Mouse (Mus musculus): ENCODE measurements around the gene Zbtb20. TPM values are rescaled to one million over a fixed set of nuclear protein-coding genes. Genes with fewer than 3 reads are reported as not detected.

Zbtb20 gene
- polyA plus RNA-seq, 1 experiment, result 5.9 TPM

DNA sequence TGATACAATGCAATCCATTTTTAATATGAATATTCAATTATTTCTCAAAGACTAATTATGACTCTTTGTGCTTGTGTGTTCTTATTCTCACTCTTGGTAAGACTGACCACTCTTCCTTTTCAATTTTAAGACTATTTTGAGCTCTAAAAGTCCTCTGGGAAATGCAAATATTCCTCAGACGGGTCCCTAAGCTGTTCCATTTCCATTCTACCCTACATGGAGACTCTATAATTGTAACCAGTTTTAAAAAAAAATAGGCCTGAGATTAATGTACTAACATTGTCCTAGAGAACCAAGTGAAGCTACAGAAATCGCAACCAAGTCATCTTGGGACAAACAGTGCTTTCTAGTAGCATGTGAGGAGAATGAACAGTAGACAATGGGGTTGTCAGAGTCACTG, 777.6 kb downstream of the Zbtb20 start:
- no peaks in the 10 kb centered on the region for H3K4me1 ChIP-seq (ENCODE audit: control insufficient read depth, insufficient read depth, low read length)
- no peaks in the 10 kb centered on the region for H3K36me3 ChIP-seq (ENCODE audit: control insufficient read depth, insufficient read depth, low read length)
- TF ChIP-seq CTCF (IDR thresholded peaks at IDR 0.05; ENCODE audit: control insufficient read depth, insufficient read depth, insufficient replicate concordance, low read depth, low read length) (no peak), POLR2A (IDR thresholded peaks at IDR 0.05; ENCODE audit: control insufficient read depth, low read depth, low read length) (no peak)
- H3K27ac ChIP-seq (ENCODE audit: control insufficient read depth, insufficient read depth, low read depth, low read length), result no peak overlapping the region
- H3K4me3 ChIP-seq (ENCODE audit: control insufficient read depth, low read depth, low read length), result no peak overlapping the region
- H3K27me3 ChIP-seq (ENCODE audit: control insufficient read depth, insufficient read depth, low read length), result no peaks in the 10 kb centered on the region

DNA sequence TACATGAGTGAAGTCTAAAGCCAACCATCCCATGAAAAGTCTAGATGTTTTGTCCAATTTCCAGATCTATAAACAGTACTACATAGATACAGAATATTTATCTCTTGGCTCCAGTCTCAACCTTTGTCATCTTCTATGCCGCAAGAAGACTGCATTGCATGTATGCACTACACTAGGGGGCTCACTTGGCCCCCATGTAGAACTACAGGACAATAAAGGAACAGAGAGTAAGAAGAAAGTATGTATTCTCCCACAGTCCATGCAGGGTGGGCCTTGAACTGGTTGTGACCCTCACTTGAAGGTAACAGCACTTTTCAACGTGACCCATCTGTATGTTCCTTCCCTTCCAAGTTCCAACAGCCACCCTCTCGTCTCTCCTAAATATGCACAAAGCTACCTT, 778.6 kb downstream of the Zbtb20 start:
- Histone ChIP-seq H3K27me3 (ENCODE audit: control insufficient read depth, insufficient read depth, low read length) (no peaks in the 10 kb centered on the region), H3K36me3 (ENCODE audit: control insufficient read depth, insufficient read depth, low read length) (no peaks in the 10 kb centered on the region), H3K4me3 (ENCODE audit: control insufficient read depth, low read depth, low read length) (no peak overlapping the region), H3K4me1 (ENCODE audit: control insufficient read depth, insufficient read depth, low read length) (no peaks in the 10 kb centered on the region), H3K27ac (ENCODE audit: control insufficient read depth, insufficient read depth, low read depth, low read length) (no peak overlapping the region)
- no peak for TF ChIP-seq CTCF (IDR thresholded peaks at IDR 0.05; ENCODE audit: control insufficient read depth, insufficient read depth, insufficient replicate concordance, low read depth, low read length)

DNA sequence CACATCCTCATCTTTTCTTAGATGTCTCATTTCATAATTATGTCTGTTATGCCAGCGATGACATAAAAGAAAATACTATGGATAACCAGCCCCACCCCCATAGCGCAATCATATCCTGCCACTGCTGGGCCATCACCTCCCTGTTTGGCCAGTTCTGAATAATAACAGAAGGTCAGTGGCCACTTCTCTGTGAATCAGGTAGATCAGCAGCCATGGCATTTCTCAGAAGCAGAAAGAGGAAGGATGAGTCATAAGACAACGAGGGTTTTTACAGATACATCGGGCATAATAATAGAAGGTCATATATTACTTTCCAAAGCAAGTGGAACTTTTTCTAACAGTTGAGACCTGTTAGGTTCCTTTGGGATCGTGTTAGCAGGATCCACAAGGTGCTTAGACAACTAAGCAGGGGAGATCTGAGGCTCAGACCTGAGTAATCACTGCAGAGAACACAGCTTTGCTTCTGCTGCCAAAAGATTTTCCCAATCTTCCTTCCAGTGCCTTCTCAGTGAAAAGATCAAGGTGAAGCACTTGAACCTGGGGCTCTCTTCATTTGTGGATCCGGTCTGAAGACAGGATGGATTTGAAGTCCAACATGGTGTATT, 779.6 kb downstream of the Zbtb20 start:
- TF ChIP-seq POLR2A (IDR thresholded peaks at IDR 0.05; ENCODE audit: control insufficient read depth, low read depth, low read length), result no peak
- no peak for TF ChIP-seq CTCF (IDR thresholded peaks at IDR 0.05; ENCODE audit: control insufficient read depth, insufficient read depth, insufficient replicate concordance, low read depth, low read length)

DNA sequence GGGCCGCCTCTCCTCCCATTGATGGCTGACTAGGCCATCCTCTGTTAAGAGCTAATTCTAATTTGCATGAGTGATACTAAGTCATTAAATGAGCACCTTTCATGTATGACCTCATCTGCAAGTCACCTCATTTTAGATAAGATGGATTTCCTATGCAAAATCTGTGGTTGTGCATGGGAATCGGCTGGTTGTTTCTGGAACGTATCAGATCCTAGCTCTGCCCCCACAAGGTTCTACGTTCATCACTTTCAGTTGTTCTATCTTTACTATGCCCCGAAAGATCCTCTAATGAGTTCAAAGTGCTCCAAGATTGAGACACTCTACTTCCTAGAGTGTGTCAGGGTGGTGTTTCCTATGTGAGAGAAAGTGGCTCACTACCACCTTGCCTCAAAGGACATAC, 785.9 kb downstream of the Zbtb20 start:
- no peaks in the 10 kb centered on the region for H3K36me3 ChIP-seq (ENCODE audit: control insufficient read depth, insufficient read depth, low read length)
- no peak overlapping the region for H3K27ac ChIP-seq (ENCODE audit: control insufficient read depth, insufficient read depth, low read depth, low read length)
- H3K27me3 ChIP-seq (ENCODE audit: control insufficient read depth, insufficient read depth, low read length), result no peaks in the 10 kb centered on the region
- H3K4me1 ChIP-seq (ENCODE audit: control insufficient read depth, insufficient read depth, low read length), result no peaks in the 10 kb centered on the region
- H3K4me3 ChIP-seq (ENCODE audit: control insufficient read depth, low read depth, low read length), result no peak overlapping the region
- TF ChIP-seq CTCF (IDR thresholded peaks at IDR 0.05; ENCODE audit: control insufficient read depth, insufficient read depth, insufficient replicate concordance, low read depth, low read length), result no peak
- TF ChIP-seq POLR2A (IDR thresholded peaks at IDR 0.05; ENCODE audit: control insufficient read depth, low read depth, low read length), result no peak

More for the DNA sequence above, 779.6 kb downstream of the Zbtb20 start:
- Histone ChIP-seq H3K4me1 (ENCODE audit: control insufficient read depth, insufficient read depth, low read length) (no peaks in the 10 kb centered on the region), H3K27ac (ENCODE audit: control insufficient read depth, insufficient read depth, low read depth, low read length) (no peak overlapping the region), H3K4me3 (ENCODE audit: control insufficient read depth, low read depth, low read length) (no peak overlapping the region), H3K27me3 (ENCODE audit: control insufficient read depth, insufficient read depth, low read length) (no peaks in the 10 kb centered on the region), H3K36me3 (ENCODE audit: control insufficient read depth, insufficient read depth, low read length) (no peaks in the 10 kb centered on the region)

DNA sequence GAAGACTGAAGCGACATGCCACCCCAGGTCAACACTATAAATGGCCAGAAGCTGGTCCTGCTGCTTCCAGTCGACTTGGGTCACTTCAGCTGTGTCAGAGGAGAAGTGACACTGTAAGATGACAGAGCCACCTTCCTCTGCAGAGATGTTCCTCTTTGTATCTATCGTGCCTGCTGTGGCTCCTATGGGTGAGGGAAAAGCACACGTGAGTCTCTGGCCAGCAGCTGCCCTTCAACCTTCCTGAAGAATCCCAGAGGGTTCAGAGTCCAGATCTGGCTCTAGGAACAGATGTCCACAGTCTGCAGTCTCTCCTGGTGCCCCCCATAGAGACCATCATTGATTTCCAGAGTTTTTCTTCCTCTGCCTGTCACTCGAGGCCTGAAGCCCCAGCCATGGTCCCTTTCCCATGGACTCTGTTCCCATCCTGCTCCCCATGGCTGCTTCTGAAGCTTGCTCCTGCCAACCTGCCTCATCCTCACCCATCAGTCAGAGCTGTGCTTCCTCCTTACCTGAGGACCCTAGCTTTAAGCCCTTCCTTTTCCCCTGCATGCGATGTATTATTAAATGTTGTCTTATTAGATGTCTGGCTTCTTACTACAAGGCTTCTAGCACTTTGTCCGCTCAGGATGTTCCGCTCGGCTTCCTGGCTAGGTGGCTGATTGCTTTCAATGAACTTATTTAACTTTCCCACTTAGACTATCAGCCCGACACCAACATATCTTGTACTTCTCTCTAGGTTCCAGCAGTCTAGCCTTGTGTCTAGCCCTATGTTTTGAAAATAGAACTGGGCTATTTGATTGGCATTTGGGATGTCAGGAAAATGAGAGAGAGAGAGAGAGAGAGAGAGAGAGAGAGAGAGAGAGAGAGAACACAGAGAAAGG, 786.7 kb downstream of the Zbtb20 start:
- Histone ChIP-seq H3K4me1 (ENCODE audit: control insufficient read depth, insufficient read depth, low read length) (no peaks in the 10 kb centered on the region), H3K4me3 (ENCODE audit: control insufficient read depth, low read depth, low read length) (no peak overlapping the region), H3K27ac (ENCODE audit: control insufficient read depth, insufficient read depth, low read depth, low read length) (no peak overlapping the region), H3K27me3 (ENCODE audit: control insufficient read depth, insufficient read depth, low read length) (no peaks in the 10 kb centered on the region), H3K36me3 (ENCODE audit: control insufficient read depth, insufficient read depth, low read length) (no peaks in the 10 kb centered on the region)
- TF ChIP-seq POLR2A (IDR thresholded peaks at IDR 0.05; ENCODE audit: control insufficient read depth, low read depth, low read length) (no peak), CTCF (IDR thresholded peaks at IDR 0.05; ENCODE audit: control insufficient read depth, insufficient read depth, insufficient replicate concordance, low read depth, low read length) (no peak)

DNA sequence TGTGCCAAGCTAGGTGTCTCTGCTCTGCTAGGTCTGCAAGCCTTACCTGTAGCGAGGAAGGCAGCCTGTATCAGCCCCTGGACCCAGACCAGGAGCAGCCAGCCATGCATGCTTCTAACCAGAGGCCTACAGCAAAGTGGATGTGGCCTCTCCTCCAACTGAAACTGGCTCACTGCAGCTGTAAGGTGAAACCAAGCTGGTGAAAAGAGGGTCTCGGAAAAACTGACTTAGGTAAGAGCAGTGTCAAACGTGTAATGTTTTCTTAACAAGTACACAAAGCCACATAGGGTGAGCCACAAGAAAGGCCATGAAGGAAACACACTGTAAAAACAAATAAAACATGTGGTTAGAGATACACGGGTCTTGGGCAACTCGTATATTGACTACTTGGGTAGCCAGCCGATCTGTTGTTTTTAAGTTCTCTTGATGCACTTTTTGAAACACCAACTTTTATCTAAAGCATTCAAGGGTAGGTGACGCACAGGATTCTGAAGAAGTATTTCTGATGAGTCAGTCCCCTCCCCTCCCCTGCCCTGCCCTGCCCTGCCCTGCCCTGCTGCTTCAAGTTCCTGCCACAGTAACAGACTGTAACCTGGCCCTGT, 788.4 kb downstream of the Zbtb20 start, which contains the start of gene Tigit:
Gene Tigit (minus strand): TSS at position 169 of the 602 bp plus-strand sequence.
- H3K36me3 ChIP-seq (ENCODE audit: control insufficient read depth, insufficient read depth, low read length), result no peaks in the 10 kb centered on the region
- no peak within 1 kb of the TSS for H3K27ac ChIP-seq (ENCODE audit: control insufficient read depth, insufficient read depth, low read depth, low read length)
- H3K27me3 ChIP-seq (ENCODE audit: control insufficient read depth, insufficient read depth, low read length), result no peaks in the 10 kb centered on the region
- H3K4me1 ChIP-seq (ENCODE audit: control insufficient read depth, insufficient read depth, low read length), result no peaks in the 10 kb centered on the region
- TF ChIP-seq CTCF (IDR thresholded peaks at IDR 0.05; ENCODE audit: control insufficient read depth, insufficient read depth, insufficient replicate concordance, low read depth, low read length) (no peak), POLR2A (IDR thresholded peaks at IDR 0.05; ENCODE audit: control insufficient read depth, low read depth, low read length) (no peak)
- no peak within 1 kb of the TSS for H3K4me3 ChIP-seq (ENCODE audit: control insufficient read depth, low read depth, low read length)

DNA sequence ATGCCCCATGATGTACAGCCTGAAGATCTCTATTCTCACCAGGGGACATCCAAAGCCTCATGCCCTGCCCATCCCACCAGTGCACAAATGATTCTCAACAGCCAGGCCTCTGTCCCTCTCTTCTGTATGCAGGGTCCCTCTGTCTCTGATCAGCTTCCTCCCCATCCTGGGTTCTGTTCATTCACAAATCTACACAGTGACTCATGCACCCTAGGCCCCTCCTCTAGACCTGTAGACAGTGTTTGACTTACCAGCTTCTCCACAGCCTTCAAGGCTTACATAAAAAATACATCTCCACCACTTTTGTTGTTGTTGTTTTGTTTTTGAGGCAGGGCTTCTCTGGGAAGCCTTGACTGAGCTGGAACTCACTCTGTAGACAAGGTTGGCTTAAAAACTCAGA, 789.2 kb downstream of the Zbtb20 start:
- no peaks in the 10 kb centered on the region for H3K27me3 ChIP-seq (ENCODE audit: control insufficient read depth, insufficient read depth, low read length)
- TF ChIP-seq POLR2A (IDR thresholded peaks at IDR 0.05; ENCODE audit: control insufficient read depth, low read depth, low read length), result no peak
- H3K36me3 ChIP-seq (ENCODE audit: control insufficient read depth, insufficient read depth, low read length), result no peaks in the 10 kb centered on the region
- no peak overlapping the region for H3K4me3 ChIP-seq (ENCODE audit: control insufficient read depth, low read depth, low read length)
- no peak overlapping the region for H3K27ac ChIP-seq (ENCODE audit: control insufficient read depth, insufficient read depth, low read depth, low read length)
- no peaks in the 10 kb centered on the region for H3K4me1 ChIP-seq (ENCODE audit: control insufficient read depth, insufficient read depth, low read length)
